In genomic region chr8:78623972-78624371, GRCm38 (mm10) we compare ENCODE assay signal across 17 mouse cellular contexts.
DNase-seq lines count a peak whose midpoint lies in the region; ATAC-seq and TF ChIP-seq lines count a peak whose summit lies in the region.
"Had no signal": no experiment of that assay in that cellular context is flagged by ENCODE, and none has a peak within 500 bp of the region (broad histone marks: within the 10 kb centered on the region; RNA-seq: fewer than 3 reads in every experiment).

No protein-coding gene starts in this region.

- no peaks in the 10 kb centered on the region for H3K4me1 ChIP-seq in ES-Bruce4 (ENCODE audit: control insufficient read depth, insufficient read depth, low read length)
- peaks cover 18% of the 10 kb centered on the region for H3K4me1 ChIP-seq in brown adipose tissue, adult 24 weeks (ENCODE audit: control insufficient read depth, insufficient read depth, insufficient read length, low read length)
- peaks cover 6% of the 10 kb centered on the region for H3K4me1 ChIP-seq in small intestine, adult 2 months (ENCODE audit: control insufficient read depth, insufficient read depth, insufficient read length, low read length)

- peaks cover 2% of the 10 kb centered on the region; the same call in 1 of the 2 replicates for H3K9me3 ChIP-seq in ES-Bruce4 (replicated peaks; ENCODE audit: control insufficient read depth, insufficient read depth, low read length, poor library complexity, severe bottlenecking)
- H3K9me3 ChIP-seq: hindbrain, embryonic 12.5 days; limb, embryonic 13.5 days had no signal

- H3K27ac ChIP-seq in ES-Bruce4 (ENCODE audit: insufficient read depth, low read length) = no peak overlapping the region
- peak overlapping the region; percentile 55; the same call in 1 of the 2 replicates for H3K27ac ChIP-seq in brown adipose tissue, adult 24 weeks (replicated peaks; ENCODE audit: low read depth, low read length)
- H3K27ac ChIP-seq in small intestine, adult 2 months (ENCODE audit: insufficient read depth, low read depth, low read length) = peak overlapping the region; percentile 9; the same call in 1 of the 2 replicates
- H3K27ac ChIP-seq: hindbrain, embryonic 12.5 days; limb, embryonic 13.5 days had no signal

- no peak overlapping the region for H3K9ac ChIP-seq in ES-Bruce4 (ENCODE audit: low read depth, poor library complexity, severe bottlenecking)
- H3K9ac ChIP-seq: hindbrain, embryonic 12.5 days; limb, embryonic 13.5 days had no signal

- no peak for TF ChIP-seq CTCF in ES-Bruce4 (IDR thresholded peaks at IDR 0.05; ENCODE audit: low read depth, low read length)
- TF ChIP-seq CTCF in small intestine, adult 2 months (IDR thresholded peaks at IDR 0.05; ENCODE audit: extremely low read depth, insufficient read length, insufficient replicate concordance, low read depth, low read length) = no peak

- DNase-seq in lung, postnatal 25 days (ENCODE audit: low spot score) = peak; percentile 28
- no peak for DNase-seq in lung, adult 18-20 months
- DNase-seq in cerebellum, adult 9-11 months = no peak
- DNase-seq in kidney, postnatal 25 days = no peak
- DNase-seq: adrenal gland, postnatal 14 days; cerebellum, adult 11-12 months; embryo, embryonic 11 days; heart, adult 18-20 months; kidney, adult 2 months; layer of hippocampus, postnatal 36 days had no signal

- H3K36me3 ChIP-seq in ES-Bruce4 (ENCODE audit: control insufficient read depth, insufficient read depth, low read length, poor library complexity, severe bottlenecking) = no peaks in the 10 kb centered on the region
- no peaks in the 10 kb centered on the region for H3K36me3 ChIP-seq in small intestine, adult 2 months (ENCODE audit: control insufficient read depth, insufficient read depth, low read length)
- H3K36me3 ChIP-seq: hindbrain, embryonic 12.5 days; limb, embryonic 13.5 days had no signal

- no peak for ATAC-seq in cerebellum, adult (ENCODE audit: insufficient number of reproducible peaks, low FRiP score, low TSS enrichment)

- H3K4me3 ChIP-seq in ES-Bruce4 (ENCODE audit: low read depth, low read length) = no peak overlapping the region
- no peak overlapping the region for H3K4me3 ChIP-seq in brown adipose tissue, adult 24 weeks (ENCODE audit: insufficient read depth, low read depth, low read length)
- H3K4me3 ChIP-seq in small intestine, adult 2 months (ENCODE audit: low read depth, low read length) = no peak overlapping the region
- H3K4me3 ChIP-seq: erythroblast, embryonic 14.5 days; hindbrain, embryonic 12.5 days; limb, embryonic 13.5 days had no signal

- TF ChIP-seq POLR2A in ES-Bruce4 (IDR thresholded peaks at IDR 0.05; ENCODE audit: insufficient read depth, low read length) = no peak
- no peak for TF ChIP-seq POLR2A in small intestine, adult 2 months (IDR thresholded peaks at IDR 0.05; ENCODE audit: low read depth, low read length)

- no peaks in the 10 kb centered on the region for H3K27me3 ChIP-seq in ES-Bruce4 (ENCODE audit: control insufficient read depth, insufficient read depth, low read length, poor library complexity, severe bottlenecking)
- no peaks in the 10 kb centered on the region for H3K27me3 ChIP-seq in small intestine, adult 2 months (ENCODE audit: control insufficient read depth, insufficient read depth, low read length)
- H3K27me3 ChIP-seq: hindbrain, embryonic 12.5 days; limb, embryonic 13.5 days had no signal

- 81% methylated on average over 5 of the region's 5 CpGs for WGBS in small intestine, adult 2 months

- 0 out of 2 replicates have a peak, but pooled peaks have one; percentile 57 for TF ChIP-seq EP300 in ES-Bruce4 (IDR thresholded peaks at IDR 0.05; ENCODE audit: insufficient read depth, low read depth, low read length)
